Mouse (Mus musculus): ENCODE data around the gene Dnaja4.
A peak's percentile ranks its signal among the peaks of the same experiment; 100 is the strongest.

Gene Dnaja4

GRCm38 (mm10) chr9:54752944-54753295 lies 54.2 kb downstream of the Dnaja4 start:
- no peak for DNase-seq

DNA sequence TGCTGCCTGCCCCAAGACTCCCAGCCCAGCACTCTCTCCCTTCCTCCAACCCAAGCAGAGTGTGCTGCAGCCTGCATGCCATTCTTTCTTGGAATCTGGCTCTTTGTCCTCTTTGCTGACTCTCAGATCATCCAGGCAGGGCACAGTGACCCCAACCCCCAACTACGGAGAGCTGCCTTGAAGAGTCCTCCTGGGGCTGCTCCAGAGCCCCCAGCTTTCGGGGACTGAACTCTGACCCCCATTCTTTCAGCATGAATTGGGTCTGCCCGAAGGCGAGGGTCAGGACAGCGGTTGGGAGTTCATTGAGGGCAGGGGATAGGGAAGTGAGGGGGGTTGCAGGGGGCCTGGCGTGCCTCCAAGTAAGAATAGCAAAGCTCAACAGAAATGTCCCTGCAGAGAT lies 60.9 kb downstream of the Dnaja4 start:
- DNase-seq: peak; percentile 78

- DNase-seq: peak; percentile 79
These were observed 65.4 kb downstream of the Dnaja4 start for GRCm38 (mm10) chr9:54764091-54764490.

GRCm38 (mm10) chr9:54764561-54765217 lies 66.0 kb downstream of the Dnaja4 start, which contains the start of gene Crabp1:
Crabp1 (plus strand) TSS chr9:54764748.
- peak; percentile 88 for DNase-seq

DNA sequence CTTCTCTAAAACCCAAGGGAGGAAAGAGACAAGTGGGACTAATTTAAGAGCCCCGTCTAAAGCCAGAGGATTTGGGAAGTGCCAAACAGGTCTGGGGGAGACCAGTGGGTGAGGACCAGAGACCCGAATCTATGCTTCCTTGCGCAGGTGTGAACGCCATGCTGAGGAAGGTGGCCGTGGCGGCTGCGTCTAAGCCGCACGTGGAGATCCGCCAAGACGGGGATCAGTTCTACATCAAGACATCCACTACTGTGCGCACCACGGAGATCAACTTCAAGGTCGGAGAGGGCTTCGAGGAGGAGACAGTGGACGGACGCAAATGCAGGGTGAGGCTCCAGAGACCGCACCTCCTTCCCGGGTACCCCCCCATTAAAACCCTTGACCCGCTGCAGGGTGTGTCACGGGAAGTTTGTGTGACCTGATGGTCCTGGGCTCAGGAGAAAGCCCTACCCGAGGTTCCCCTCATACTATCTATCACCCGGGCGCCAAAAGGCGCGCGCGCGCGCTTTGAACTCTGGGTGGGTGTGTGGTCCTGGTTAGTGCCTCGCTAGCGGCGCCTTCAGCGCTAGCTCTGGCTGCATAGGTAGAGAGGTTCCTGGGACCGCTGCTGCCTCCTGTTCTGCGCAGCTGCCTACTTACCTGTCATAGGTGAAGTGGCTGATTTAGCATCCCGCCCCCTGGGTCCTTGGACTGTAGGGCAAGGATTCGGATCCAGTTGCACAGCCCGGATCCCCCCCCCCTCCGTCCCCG lies 66.8 kb downstream of the Dnaja4 start:
- DNase-seq: peak; percentile 78
